Mouse (Mus musculus): ENCODE results near the gene Osbp2. TPM values are rescaled to one million over a fixed set of nuclear protein-coding genes. Genes with fewer than 3 reads are reported as not detected.

Gene Osbp2
- total RNA-seq, 2 experiments from 2014 or later, result 0.45 to 0.47 TPM

DNA sequence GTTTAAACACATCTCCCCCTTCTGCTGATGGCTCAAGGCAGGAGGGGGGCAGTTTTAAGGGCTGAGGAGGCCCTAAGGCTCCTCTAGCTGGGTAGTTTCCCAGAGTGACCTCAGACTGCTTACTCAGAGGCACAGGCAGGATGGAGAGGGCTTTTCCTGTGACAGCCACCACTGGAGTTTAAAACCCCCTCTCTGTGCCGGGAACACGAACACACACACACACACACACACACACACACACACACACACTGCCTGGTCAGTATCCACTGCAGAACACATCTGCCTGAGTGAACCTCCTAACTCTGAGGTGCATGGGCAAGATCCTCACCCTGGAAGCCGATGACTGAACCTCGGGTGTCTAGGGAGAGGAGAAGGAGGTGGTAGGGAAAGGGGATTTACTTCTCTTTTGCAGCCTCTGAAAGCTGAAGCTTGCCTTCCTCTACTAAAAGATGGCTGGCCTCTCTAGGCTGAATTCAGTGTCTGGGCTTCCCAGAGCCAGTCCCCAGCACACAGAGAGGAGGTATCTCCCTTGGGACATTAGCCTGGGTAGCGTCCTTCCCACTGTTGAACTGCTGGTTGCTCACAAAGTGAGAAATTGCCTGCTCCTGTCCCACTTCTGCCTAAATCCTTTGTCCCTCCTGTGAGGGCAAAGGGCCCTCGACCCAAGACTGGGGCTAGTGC, 89.8 kb downstream of the Osbp2 start:
- intact Hi-C loops (cut with DNase I; ENCODE audit: low total_unique reads), result no loop called here

GRCm38 (mm10) chr11:3773136-3773535, 90.6 kb downstream of the Osbp2 start:
- intact Hi-C loops (cut with DNase I; ENCODE audit: low total_unique reads), result no loop called here
- no peak for DNase-seq

More for the DNA sequence above, 89.8 kb downstream of the Osbp2 start:
- no peak for DNase-seq

DNA sequence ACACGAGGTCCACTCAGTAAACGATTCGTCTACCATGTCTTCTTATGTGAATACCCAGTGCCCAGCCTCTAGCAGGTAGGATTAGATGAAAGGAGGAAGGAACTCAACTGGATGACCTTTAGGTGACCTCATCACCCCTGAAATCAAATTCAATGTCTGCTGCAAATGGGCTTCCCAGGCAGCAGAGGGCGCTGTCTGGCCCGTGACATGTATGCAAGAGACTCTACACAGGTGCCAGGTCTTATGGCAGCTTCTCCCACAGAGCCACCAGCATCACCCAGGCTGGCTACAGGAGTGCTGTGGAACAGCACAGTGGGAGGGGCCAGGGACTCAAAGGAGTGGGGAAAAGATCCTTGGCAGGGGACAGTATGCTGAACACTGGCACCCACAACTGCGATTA, 92.4 kb downstream of the Osbp2 start:
- DNase-seq, result no peak
- intact Hi-C loops (cut with DNase I; ENCODE audit: low total_unique reads), result no loop called here

DNA sequence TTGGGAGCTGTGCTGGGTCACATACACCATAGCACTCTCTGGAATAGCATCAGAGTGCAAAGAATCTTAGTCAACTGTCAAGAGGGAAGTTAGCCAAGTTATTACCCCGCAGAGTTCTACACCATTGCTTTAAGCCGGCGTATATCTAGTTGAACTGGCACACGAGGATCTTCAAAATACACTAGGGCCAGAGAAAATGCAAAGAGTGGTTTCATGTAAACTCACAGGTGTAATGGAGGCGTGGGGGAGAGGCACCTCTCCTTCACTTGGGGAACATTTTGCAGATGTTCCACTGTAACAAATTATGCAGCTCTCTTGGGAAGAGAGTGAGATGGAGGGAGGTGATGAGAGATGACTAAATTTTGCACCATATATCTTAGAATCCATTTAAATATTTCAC, 95.9 kb downstream of the Osbp2 start:
- DNase-seq, result no peak
- intact Hi-C loops (cut with DNase I; ENCODE audit: low total_unique reads), result no loop called here

DNA sequence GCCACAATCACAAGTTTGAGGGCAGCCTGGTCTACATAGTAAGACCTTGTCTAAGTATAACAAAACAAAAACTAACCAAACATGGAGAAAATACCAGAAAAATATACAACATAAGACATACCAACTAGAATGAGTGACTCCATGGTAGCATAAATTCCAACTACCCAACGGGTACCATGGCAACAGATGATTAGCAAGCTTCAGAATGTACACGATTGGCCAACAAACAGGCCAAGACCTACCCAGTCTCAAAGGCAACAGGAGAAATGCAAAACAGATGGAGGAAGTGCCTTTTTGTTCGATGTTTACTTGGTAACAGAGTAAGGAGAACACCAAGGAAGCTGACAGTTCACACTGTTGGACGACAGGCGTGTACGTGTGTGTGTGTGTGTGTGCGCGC, 96.7 kb downstream of the Osbp2 start:
- intact Hi-C loops (cut with DNase I; ENCODE audit: low total_unique reads), result no loop called here
- DNase-seq, result no peak

- no peak for DNase-seq
- intact Hi-C loops (cut with DNase I; ENCODE audit: low total_unique reads), result no loop called here
These were observed 99.4 kb downstream of the Osbp2 start for GRCm38 (mm10) chr11:3764352-3764751.

DNA sequence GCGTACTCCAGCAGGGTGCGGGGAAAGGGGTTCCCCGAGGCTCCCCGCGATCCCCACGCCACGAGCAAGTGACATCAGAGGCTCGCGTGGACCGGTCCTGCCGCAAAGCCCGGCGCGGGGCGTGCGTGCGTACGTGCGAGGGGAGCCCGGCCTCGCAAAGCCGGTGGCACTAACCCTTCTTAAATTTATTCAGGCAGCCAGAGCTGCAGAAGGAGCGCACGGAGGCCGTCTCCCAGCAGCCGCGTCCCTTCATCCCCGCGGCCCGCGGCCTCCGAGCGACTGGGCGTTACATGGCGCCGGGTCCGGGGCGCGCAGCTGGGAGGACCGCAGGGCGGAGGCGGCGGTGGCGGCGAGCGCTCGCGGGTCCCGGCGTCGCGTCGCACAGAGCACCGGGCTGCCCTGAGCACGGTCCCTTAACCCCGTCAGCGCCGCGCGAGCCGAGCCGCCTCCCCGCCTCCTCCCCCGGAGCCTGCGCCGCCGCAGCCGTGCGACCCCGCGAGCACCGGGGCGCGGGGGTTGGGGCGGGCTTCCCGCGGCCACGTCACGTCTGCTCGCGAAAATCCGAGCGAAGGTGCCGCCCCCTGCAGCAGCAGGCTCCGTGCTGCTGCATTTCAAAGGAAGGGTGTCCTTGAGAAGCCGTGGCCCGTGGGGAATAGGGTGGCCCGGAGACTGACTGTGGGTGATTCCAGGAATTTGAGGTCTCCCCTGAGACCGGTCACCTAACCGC, 101.8 kb downstream of the Osbp2 start:
- intact Hi-C loops (cut with DNase I; ENCODE audit: low total_unique reads), result no loop called here
- DNase-seq, result no peak

DNA sequence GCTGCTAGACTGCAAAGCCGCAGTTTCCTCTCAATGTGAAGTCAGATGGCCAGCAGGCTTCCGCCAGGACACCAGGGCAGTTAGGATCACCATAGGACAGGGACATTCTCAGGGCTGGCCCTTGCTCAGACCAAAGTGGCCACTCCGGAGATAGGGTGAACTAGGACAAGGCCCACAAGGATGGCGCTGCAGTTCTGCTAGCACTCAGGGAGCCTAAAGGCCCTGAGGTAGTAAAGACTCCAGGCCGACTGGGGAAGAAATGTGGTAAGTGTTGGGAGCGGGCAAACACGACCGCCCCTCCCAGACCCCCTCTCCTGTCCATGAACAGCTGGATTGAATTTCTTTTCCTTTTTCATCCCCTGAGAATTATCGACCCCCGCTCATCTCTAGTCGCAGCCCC, 102.4 kb downstream of the Osbp2 start:
- intact Hi-C loops (cut with DNase I; ENCODE audit: low total_unique reads), result no loop called here
- no peak for DNase-seq

- intact Hi-C loops (cut with DNase I; ENCODE audit: low total_unique reads), result no loop called here
- no peak for DNase-seq
These were observed 104.3 kb downstream of the Osbp2 start for GRCm38 (mm10) chr11:3759433-3759832.

- DNase-seq, result no peak
- intact Hi-C loops (cut with DNase I; ENCODE audit: low total_unique reads), result no loop called here
These were observed 108.4 kb downstream of the Osbp2 start for GRCm38 (mm10) chr11:3755341-3755740.

- no peak for DNase-seq
- intact Hi-C loops (cut with DNase I; ENCODE audit: low total_unique reads), result no loop called here
These were observed 109.0 kb downstream of the Osbp2 start for GRCm38 (mm10) chr11:3754685-3755084.

DNA sequence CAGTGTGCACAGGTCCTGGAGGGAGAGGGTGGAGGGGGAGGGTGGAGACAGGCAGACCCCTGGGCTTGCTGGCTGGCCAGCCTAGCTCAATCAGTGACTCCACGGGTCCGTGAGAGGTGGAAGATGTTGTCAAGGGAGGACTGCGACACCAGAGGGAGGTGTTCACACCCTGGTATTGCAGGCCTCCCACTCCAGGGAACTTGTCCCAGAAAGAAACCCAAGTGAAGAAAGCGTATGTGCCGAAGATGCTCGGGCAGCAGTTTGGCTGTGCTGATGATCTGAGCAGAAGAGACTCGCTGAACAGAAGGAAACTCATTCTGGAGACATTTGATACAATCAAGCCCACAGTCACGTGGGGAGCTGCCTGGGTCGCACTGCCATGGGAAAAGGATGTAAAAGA, 109.8 kb downstream of the Osbp2 start:
- DNase-seq, result no peak
- intact Hi-C loops (cut with DNase I; ENCODE audit: low total_unique reads), result no loop called here

DNA sequence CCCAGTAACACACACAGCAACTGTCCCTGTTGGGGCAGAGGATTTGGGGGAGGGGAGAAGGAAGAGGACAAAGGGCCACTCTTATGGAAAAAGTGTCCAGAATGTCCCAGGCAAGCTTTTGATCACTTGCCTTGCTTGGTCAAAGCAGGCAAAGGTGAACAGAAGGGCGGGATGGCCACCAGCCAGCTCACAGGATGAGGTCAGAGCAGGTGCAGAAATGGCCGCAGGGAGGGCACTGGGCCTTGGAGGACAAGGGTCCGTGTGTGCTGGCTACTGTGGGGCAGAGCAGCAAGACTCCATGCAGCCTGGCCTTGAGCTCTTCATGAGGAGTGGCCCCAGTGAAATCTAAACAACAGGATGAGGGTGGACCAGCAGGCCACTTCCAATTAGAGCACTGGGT, 110.9 kb downstream of the Osbp2 start:
- no peak for DNase-seq
- intact Hi-C loops (cut with DNase I; ENCODE audit: low total_unique reads), result no loop called here

GRCm38 (mm10) chr11:3749831-3750230, 113.9 kb downstream of the Osbp2 start:
- intact Hi-C loops (cut with DNase I; ENCODE audit: low total_unique reads), result no loop called here
- no peak for DNase-seq

DNA sequence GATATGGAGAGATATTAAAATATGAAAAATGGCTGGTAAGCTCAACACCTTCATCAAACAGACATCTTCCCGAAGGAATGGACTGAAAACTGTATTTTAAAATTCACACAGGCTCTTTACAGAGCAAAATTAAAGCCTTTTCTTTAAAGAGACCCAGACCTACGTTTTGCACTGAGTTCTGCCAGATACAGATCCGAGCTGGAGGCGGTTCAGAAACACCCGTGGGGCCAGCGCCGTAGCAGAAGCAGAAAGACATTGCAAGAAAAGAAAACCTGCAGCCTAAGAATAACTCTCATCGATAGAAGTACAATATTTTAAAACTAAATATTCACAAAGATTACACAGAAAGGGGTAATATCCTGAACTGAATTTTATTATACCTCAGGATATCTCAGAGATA, 121.3 kb downstream of the Osbp2 start:
- intact Hi-C loops (cut with DNase I; ENCODE audit: low total_unique reads), result no loop called here
- DNase-seq, result no peak

DNA sequence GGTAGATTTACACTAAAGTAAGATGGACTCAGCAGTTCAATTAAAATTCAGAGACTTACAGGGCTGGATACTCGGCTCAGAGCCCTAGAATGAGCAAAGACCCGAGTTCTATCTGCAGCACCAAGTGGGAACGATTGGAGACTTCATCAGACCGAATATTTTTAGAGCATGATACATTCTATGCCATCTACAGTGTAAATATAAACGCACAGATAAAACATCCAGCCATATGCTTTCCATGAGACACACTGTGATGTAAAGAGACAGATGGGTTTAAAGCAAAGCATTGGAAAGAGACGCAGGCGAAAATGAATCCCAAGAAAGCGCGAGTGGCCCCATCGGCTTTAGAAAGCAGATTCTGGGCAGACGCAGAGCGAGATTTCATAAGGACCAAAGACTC, 122.5 kb downstream of the Osbp2 start:
- no peak for DNase-seq
- intact Hi-C loops (cut with DNase I; ENCODE audit: low total_unique reads), result no loop called here

DNA sequence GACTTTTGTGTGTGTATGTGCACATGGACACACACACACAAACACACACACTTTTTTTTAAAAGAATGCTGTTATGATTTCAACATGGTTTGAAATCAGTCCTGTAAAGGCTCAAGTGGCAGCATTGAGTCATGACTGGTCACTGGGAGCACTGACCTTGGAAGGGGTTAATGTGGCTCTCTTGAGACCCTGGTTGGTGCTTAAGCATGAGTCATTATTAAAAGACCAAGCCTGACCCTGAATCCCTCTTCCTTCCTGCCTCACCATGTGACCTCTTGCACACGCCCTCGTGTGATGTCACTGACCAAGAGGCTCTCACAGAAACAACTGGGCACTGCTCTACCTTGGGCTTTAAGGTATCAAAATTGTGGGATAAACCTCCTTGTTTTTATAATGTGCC, 124.9 kb downstream of the Osbp2 start:
- no peak for DNase-seq
- intact Hi-C loops (cut with DNase I; ENCODE audit: low total_unique reads), result no loop called here

DNA sequence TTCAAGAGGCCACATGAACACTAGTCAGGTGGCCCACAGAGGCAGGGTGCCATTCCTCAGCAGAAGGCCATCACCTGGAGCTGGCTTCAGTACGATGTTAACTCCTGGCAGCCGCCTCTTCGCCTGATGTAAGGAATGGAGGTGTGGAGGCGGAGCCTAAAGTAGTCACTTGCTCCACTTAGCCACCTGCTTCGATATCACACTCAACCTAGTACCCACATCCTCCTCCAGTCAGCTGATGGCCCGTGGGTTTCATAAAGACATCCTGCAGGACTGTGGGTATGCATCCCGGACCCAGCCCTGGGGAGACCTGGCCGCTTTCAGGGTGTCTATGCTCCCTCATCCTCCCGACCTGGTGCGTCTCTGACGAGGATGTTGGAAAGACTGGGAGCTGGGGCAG, 128.0 kb downstream of the Osbp2 start:
- intact Hi-C loops (cut with DNase I; ENCODE audit: low total_unique reads), result no loop called here
- no peak for DNase-seq

GRCm38 (mm10) chr11:3733933-3734636, 129.6 kb downstream of the Osbp2 start:
- no peak for DNase-seq
- intact Hi-C loops (cut with DNase I; ENCODE audit: low total_unique reads), result no loop called here

DNA sequence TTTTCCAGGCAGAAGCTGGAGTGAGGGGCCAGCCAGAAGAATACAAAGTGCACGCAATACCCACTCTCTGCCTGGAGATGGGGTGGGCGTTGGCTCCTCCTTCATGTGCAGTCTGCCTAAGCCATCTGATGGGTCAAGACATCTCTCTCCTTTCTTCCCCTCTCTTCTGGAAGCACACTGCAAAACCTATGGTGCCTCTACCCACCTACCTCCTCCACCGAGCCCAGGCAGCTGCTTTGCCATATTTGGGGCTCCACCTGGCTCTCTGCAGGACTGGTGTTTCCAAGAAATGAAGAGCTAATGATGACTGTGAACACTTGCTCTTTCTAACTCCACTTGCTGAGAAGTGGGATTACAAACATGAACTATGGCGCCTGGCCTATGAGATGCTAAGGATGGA, 132.2 kb downstream of the Osbp2 start:
- intact Hi-C loops (cut with DNase I; ENCODE audit: low total_unique reads), result no loop called here
- DNase-seq, result no peak

All from gastrocnemius, postnatal 14 days (tissue).